Mouse (Mus musculus) adrenal gland, adult 18-20 months (tissue): ENCODE measurements around the gene Epp13. TPM values are rescaled to one million over a fixed set of nuclear protein-coding genes. Genes with fewer than 3 reads are reported as not detected.
"Not testable (repeated sequence)": the region's sequence is repeated elsewhere in the genome, so short reads cannot be mapped to it uniquely, and the experiment has no call there.

Experiments used
- DNase-seq, 2 experiments: peaks; one replicate each; pipeline ENCODE4 v3.0.0; 2021 to 2022; ENCODE audit warnings: low spot score in 2 of 2
- total RNA-seq, 2 experiments: library from RNA; stranded (reverse); gene quantifications; 1 replicate in 1 of 2; 2 replicates in 1 of 2; pipeline ENCODE4 v1.2.3; 2021

Gene Epp13
- total RNA-seq, 2 experiments from 2014 or later = not detected

DNA sequence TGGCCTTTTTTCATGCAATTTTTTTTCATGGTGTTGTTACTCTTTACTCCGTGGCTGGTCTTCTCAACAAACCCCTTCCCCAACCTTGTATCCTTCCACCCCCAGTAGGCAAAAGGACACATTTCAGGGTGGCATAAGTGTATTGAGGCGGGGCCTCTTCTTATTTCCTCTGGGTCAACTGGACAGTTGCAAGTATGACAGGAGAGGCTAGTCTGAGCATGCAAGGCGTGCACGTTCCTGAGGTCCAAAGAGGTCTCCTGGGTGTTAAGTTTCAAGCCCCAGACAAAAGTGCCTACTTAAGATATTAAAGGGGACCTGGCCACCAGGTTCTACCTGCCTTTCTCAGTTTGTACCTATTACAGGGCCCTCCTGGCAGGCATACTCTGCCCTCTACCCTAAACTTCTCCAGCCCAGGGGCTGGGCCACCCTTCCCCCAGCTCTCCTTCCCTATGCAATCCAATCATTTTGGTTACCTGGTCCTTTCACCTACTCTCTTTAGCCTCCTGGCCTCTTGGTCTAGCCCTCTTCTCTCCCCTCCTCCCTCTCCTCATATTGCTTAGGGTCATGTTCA lies 32.0 kb downstream of the Epp13 start:
- DNase-seq = peak in 1 of 2 experiments; percentile 3

DNA sequence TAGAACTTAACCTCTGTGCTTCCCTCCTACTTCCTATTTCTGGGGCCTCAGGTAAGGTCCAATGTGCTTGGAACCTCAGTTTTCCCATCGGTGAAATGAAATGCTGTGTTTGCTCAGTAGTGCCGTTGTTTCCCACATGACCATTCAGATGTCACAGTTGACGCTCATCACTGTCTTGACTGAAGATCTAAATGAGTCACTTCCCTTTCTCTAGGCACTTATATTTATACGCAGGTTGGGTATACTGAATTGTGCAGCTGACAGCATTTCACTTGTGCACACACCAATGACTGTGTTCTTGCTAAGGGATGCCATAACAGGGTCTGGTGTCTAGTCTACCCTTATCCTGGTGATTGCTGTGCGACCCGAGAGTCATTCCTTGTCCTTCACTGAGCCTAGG lies 32.9 kb downstream of the Epp13 start:
- peak in 1 of 2 experiments; percentile 4 for DNase-seq

DNA sequence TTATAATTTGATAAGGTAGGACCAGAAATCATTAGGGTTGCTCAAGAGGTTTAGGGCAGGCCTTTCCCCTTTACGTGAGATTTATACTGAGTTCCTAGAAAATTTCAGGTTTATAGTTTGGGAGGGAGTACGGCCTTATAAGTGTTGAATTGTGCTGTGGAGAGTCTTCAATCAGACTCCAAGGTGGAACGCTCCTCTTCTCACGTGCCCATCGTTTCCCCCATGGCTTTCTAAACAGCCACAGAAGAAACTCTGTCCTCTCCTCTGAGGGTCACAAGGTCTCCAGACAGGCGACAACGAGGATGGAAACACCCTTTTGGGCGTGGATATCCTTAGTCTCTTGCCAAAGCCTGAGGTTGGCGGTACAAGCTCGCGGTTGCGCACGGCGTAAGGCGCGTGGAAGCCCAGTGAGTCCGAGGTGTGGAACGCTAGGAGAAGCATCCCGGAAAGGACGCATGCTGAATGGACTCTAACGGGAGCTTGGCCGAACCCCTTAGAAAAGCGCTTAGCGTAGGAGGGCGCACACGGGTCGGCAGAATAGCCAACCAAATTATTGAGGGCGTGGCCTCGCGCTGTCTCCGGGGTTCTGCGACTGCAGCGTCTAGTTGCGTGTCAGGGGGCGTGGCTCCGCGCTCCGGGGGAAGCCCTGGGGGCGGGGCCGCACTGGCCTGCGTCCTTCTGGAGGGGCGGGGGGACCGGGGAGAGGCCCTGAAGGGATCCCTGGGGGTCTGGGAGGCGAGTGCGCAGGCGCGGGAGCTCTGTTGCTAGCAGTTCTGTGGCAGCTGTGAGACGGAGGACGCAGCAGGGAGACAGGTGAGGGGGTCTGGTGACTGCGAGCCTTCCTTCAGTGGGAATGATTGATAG lies 33.6 kb downstream of the Epp13 start, which contains the start of gene Zfp667:
Zfp667 (plus strand) TSS at position 738 of the 864 bp plus-strand sequence.
- peak; percentile 97 to 98 for DNase-seq

DNA sequence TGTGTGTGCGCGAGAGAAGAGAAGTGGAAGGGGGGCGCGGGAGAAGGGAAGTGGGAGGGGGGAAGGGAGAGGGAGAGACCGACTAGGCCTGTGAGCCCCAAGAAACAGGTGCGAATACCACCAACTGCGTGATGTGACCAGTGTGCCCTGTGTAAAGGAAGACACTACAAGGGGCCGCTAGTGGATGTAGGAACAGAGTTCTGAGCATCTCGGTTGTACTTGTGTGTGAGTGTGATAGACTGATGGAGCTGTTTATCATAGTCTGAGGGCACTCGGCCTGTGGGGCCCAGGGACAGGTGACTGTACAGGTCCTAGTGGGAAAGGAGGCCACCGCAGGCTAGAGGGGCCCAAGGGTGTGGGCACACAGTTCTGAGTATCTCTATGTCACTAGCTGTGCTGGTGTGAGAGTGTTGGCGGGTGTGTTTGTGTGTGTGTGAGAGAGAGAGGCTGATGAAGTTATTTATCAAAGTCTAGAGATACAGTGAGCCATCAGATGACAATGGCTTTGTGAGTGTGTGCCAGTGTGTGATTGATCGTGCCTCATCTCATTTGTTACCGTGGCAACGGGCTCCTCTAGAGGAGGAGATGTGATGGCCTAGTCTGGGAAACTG lies 34.5 kb downstream of the Epp13 start:
- DNase-seq = peak; percentile 8 to 25

DNA sequence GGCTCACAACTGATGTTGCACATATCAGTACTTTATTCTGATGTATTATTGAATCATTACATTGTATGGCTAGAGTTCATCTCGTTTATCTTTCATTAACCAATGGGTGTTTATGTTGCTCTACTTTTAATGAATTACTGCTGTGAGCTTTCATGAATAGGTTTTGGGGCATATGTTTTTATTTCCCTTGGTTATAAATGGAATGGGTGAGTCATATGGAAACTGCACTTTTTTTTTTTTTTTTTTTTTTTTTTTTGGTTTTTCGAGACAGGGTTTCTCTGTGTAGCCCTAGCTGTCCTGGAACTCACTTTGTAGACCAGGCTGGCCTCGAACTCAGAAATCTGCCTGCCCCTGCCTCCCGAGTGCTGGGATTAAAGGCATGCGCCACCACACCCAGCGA lies 38.6 kb downstream of the Epp13 start:
- DNase-seq = not testable (repeated sequence)

DNA sequence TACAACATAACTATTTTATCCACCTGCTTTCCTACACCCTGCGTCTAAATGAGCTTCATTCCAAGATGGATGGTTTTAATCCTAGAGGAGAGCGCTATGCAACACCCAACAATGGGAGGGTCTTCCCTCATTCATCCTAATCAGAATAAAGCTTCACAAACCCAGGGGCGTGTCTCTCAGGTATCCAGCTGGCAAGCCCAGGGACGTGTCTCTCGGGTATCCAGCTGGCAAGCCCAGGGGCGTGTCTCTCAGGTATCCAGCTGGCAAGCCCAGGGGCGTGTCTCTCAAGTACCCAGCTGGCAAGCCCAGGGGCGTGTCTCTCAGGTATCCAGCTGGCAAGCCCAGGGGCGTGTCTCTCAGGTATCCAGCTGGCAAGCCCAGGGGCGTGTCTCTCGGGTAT lies 48.3 kb downstream of the Epp13 start:
- DNase-seq = not testable (repeated sequence)

DNA sequence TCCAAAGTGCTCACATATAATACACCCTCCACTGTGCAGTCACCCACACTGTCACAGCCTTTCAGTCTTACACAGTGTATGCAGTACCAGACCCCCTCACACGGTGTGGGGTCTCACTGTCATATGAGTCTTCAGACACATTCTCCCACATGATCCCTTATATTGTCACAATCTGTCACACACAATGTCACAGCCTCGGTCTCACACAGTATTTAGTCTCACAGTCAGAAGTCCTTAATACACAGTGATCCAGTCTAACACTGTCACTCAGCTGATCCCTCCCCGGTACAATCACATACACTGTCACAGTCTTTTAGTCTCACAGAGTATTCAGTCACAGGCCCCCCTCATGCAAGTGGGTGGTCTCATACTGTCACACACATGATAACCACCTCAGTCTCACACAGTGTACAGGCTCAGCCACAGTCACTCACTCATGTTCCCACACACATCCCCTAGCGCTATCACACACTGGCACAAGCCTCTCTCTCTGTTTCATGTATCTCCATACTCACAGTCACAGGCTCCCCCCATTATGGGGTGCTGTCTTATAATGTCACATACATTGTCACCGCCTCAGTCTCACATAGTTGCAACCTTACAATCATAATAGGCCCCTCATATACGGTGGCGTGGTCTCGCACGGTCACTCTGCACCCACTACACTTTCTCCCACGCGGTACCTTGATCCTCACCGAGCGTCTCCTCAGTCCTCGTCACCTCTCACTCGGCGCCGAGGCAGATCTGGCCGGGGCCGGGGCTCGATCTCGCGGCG lies 78.1 kb downstream of the Epp13 start:
- no peak for DNase-seq

DNA sequence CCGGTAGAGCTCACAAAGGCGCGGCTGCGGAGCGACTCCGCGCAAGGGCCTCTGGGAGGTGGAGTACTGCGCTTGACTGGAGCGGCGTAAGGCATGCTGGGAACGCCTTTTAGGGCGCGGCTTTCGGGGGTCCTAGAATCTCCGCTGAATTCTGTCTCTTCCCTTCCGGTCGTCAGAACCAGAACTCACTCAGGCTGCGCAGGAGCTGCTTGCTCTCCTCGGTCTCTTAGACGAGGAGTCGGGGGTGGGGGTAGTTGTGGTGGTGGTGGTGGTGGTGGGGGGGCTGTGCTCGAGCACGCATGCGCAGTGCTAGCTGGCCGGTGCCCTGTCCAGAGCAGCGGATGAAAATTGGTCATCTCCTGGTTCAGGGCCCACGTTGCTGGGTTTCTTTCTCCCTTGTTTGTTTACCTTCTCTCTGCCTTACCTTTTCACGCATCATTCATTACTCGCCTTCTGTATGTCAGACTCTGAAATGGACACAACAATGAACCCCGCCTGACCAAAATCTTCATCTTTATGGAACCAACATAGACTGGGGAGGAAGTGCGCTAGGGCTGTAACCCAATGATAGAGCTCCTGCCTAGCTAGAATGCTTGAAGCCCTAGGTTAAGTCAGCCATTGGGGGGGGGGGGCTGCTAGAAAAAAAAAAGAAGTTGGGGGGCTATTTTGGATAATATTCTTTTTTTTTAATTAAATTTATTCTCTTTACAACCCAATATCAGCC lies 78.9 kb downstream of the Epp13 start, which contains the start of gene Zfp583:
Zfp583 (minus strand) TSS at position 53 of the 724 bp plus-strand sequence.
- peak; percentile 73 to 76 for DNase-seq

Other genes with a start within 250 kb of the Epp13 start
- gene Vmn1r65, start 241.7 kb upstream of the Epp13 start, total RNA-seq = not detected
- not detected for gene Nlrp4c, start 207.5 kb upstream of the Epp13 start, total RNA-seq
- gene Zfp787, start 96.7 kb upstream of the Epp13 start, total RNA-seq = 10 to 100 TPM; 43.2 to 47.7 TPM
- gene Zfp444, start 80.5 kb upstream of the Epp13 start, total RNA-seq = 10 to 100 TPM; 25.8 to 27.0 TPM
- not detected for gene Galp, start 55.6 kb upstream of the Epp13 start, total RNA-seq
- not detected for gene Zscan5b, start 30.4 kb upstream of the Epp13 start, total RNA-seq
- 1 to 10 TPM; 5.1 to 6.3 TPM for gene Zfp667, start 33.9 kb downstream of the Epp13 start, total RNA-seq
- gene Zfp583, start 78.6 kb downstream of the Epp13 start, total RNA-seq = 1 to 10 TPM; 3.1 to 3.3 TPM
- gene Gm3854, start 91.0 kb downstream of the Epp13 start, total RNA-seq = under 1 TPM; 0.53 to 0.80 TPM
- 1 to 10 TPM; 2.1 to 3.3 TPM for gene Zfp78, start 110.6 kb downstream of the Epp13 start, total RNA-seq
- gene Zfp28, start 130.6 kb downstream of the Epp13 start, total RNA-seq = 1 to 10 TPM; 2.1 to 3.3 TPM
- gene Smim17, start 146.0 kb downstream of the Epp13 start, total RNA-seq = under 1 TPM; 0.38 to 0.73 TPM
- not detected for gene Gm20715, start 157.6 kb downstream of the Epp13 start, total RNA-seq
- gene Olfr1344, start 186.0 kb downstream of the Epp13 start, total RNA-seq = not detected
- not detected for gene Olfr1336, start 203.5 kb downstream of the Epp13 start, total RNA-seq
- gene Olfr1346, start 214.4 kb downstream of the Epp13 start, total RNA-seq = not detected
- not detected for gene Olfr5, start 234.2 kb downstream of the Epp13 start, total RNA-seq
- gene Olfr1347, start 247.0 kb downstream of the Epp13 start, total RNA-seq = not detected